Mouse (Mus musculus) erythroblast, adult 5-6 weeks (primary cell): ENCODE measurements around the gene 1700013G24Rik. TPM values are rescaled to one million over a fixed set of nuclear protein-coding genes. Genes with fewer than 3 reads are reported as not detected.

ENCODE experiments used
- ATAC-seq: replicated peaks from 2 replicates; pipeline ENCODE4 v1.8.0; 2016; ENCODE audit warnings: moderate number of reproducible peaks, mild to moderate bottlenecking, moderate TSS enrichment, inconsistent platforms; ENCODE audit not compliant: poor library complexity, low FRiP score, severe bottlenecking
- total RNA-seq, 2 experiments: library from RNA; stranded (forward) in 1 of 2; stranded (reverse) in 1 of 2; fragments of 150-400 nt in 1 of 2; fragments of 200-764, 138-1000 nt in 1 of 2; gene quantifications; 2 replicates each; pipeline versions ENCODE4 v1.2.3 to v1.2.4; 2015 to 2017; ENCODE audit warnings: low replicate concordance in 2 of 2

Gene 1700013G24Rik
- total RNA-seq, 2 experiments from 2014 or later, result not detected

DNA sequence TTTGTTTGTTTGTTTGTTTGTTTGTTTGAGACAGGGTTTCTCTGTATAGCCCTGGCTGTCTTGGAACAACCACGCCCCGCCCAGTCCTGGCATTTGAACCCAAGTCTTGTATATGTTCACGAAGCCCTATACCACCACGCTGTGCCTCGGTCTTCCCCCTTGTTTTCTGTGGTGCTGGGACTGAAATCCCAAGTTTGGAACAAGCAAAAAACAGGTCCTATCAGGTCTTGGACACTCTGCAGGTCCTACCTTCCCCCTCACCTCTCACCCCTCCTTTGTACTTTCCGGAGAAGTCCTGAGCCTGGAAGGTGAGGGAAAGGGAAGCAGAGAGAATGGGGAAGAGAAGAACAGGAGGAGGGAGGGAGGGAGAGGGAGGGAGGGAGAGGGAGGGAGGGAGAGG is 894 bp upstream of the 1700013G24Rik start:
- ATAC-seq, result no peak

DNA sequence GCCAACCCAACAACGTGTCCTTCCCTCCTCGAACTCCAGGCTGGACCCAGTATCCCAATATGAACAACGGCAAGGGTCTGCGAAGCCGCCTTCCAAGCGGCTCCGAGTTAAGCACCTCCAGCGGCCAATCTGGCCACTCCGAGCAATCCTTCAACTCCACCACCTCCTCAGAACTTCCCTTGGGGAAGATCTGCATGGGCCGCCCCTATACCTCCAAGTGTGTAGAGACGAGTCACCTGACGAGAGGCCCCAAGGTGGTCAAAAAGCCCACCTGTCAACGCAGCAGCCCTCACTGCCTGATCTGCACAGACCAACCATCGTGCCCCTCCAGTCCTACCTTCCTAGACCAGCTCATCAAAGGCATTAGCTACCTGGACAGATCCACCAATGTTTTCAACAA is 1.5 kb downstream of the 1700013G24Rik start:
- no peak for ATAC-seq

DNA sequence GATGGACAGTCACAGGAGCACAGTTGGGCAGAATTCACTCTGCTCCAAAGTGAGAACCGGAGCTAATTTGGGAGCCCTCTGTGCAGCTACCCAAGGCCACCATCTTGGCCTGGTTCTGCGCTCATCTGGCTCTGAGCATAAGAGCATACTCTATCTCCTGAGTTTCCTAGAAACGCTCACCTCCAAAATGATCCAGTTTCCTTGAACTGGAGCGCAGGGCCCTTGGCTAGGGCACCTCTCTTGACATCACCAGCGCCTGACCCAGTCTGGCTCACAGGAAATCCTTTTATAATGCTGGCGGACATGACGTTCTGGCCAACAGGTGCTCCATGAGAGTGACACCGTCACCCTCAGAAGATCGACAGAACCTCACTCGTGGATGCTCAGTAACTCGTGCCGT is 3.5 kb downstream of the 1700013G24Rik start:
- no peak for ATAC-seq

DNA sequence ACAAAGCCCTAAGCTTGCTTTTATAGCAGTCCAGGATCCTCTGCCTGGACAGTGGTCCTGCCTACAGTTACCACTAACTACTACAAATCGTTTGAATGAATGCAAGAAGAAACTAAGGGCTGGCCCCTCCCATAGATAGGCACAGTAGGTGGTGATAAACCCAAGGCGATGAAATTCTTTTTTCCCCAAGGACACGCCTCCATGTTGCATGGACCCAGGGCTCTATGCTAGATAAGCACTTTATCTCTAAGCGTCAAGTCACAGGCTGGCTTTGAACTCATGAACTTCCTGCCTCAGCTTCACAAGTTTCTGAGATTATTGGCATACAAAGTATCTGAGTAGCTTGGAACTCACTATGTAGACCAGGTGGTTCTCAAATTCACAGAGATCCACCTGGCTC is 4.2 kb downstream of the 1700013G24Rik start:
- no peak for ATAC-seq

DNA sequence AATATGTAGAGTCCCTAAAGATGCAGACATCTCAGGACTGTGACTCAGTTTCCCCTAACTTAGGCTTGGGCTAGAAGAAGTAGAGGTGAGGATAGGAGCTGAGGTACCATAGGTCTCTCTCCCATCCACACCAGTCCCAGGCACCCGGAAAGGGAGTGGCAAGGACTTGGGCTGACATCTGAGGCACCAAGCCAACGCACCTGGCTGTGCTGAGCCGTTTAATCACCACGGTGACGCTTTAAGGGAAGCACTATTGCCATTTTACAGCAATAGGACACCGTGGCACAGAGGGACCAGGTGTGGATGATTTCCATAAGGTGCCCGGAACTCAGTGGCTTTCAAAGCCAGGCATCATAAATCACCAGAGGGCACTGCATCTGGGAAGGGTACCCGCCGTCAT is 5.2 kb downstream of the 1700013G24Rik start:
- ATAC-seq, result no peak

DNA sequence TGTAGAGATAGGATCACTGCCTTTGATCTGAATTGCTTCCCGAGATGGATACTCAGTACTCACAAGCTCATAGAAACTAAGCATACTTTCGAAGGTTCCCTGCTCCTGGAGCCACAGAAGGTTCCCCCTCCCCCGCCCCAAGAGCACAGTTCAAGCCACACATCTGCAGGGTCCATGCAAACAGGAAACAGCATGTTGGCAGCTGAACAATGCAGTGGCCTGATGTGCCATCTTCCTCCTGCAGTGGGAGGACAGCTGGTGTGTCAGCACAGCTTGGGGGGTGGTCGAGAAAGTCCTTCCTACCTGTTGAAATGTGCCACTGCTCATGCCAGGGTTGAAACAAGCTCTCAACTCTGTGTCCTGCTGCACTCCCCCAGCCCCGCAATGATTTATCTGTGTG is 5.8 kb downstream of the 1700013G24Rik start:
- no peak for ATAC-seq

DNA sequence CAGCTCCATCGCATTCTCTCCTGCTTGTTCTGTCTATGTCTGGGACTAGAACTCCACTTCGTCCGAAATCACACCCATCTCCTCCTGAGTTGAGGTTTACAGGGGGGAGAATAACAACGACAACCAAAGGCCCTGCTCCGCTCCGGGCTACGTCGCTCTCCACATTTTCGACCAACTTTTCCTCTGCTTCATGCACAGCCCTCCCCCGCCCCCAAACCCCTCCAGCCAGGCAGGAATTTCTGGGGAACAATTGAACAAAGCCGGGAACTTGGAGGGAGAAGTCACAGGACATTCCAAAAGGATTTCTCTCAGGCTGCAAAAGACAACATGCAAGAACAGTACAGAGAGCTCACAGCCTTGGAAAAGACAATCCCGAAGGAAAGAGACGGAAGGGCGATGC is 7.6 kb downstream of the 1700013G24Rik start:
- ATAC-seq, result no peak

DNA sequence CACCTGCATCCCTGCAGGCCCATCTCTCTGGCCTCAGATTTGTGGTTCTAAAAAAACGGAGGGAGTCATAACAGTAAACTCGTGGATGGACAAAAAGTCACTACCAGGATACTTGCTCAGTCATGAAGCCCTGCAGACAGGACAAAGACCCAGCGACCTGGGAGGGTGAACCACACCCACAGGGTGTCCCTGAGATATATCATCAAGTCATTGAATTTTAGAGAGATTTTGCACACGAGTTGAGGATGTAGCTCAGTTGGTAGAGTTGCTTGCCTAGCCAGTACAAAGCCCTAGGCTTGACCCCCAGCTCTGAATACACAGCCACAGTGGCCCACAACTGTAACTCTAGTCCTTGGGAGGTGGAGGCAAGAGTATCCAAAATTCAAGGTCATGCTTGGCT is 8.1 kb downstream of the 1700013G24Rik start:
- no peak for ATAC-seq

DNA sequence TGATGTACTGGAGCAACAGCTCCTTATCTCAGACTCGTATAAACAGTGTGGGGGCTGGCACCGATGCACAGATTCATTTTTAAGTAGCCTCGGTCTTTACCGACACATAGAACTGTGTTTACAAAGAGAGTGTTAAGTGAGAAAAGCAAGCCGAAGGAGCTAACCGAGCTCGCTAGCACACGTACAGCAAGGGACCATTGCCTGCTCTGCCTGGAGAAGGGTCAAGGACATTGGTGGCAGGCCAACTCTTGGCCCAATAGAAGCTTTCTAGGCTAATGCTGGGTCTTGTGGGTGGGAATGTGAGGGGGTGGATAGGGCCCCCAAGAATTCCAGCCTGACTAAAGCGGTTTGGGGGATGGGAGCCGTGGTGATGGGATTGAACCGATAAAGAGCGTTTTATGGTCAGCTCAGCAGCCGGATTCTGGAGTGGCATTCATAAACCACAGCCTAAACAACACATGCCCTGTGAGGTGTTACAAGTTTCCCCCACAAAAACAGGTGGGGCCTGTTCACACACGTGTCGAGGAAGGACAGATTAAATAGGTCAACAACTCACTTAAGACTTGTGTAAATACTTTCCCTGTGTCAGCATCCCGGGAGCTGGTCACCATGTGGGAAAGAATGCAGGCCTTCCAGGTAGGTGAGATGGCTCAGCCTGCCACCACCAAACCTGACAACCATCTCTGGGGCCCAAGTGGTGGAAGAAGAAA is 9.1 kb downstream of the 1700013G24Rik start:
- ATAC-seq, result no peak

DNA sequence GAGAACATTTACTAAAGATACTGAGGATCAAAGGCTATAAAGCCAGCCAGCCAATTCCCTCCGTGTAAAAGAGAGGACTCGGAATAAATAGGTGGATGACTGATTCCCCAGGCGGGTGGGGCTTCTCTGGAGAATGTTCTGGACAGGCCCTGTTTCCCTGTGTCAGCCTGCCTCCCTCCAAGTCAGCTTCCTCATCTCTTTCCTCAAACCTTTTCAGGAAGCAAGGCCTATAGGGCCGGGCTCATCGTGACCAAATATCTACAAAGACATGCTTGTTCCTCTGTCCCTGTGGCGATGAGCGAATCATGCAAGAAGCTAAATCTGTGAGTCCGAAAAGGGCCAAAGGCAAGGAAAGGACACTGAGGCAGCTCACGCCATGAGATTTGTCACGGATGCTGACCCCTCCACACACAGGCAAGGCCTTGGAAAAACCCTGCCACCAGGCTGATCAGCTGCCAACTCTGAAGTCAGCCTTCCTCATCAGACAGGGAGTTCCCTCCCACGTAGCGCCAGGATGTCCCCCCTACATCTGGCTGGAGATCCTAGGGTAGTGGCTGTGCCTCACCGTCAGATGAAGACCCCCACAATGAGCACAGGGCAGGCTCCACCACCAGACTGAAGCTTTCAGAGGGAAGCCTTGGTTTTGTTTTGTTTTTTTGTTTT is 12.2 kb downstream of the 1700013G24Rik start:
- no peak for ATAC-seq

DNA sequence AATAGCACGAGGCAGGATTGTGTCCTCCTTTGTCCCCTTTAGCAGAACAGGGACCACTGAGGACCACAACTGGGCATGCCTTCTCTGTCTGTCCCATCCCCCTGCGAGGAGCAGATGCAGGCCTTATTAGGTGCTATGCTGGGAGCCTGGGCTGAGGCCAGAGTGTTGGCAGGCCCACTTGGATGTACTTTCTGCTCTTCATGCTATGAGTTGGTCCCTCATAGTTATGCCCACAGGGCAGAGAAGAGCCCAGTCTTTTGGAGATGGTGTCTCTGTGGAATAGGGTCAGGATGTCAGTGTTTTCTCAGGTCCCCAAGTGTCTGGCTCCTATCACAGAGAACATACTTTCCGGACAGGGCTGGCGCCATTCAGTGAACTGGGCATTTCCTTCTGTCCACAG is 13.9 kb downstream of the 1700013G24Rik start:
- ATAC-seq, result no peak

DNA sequence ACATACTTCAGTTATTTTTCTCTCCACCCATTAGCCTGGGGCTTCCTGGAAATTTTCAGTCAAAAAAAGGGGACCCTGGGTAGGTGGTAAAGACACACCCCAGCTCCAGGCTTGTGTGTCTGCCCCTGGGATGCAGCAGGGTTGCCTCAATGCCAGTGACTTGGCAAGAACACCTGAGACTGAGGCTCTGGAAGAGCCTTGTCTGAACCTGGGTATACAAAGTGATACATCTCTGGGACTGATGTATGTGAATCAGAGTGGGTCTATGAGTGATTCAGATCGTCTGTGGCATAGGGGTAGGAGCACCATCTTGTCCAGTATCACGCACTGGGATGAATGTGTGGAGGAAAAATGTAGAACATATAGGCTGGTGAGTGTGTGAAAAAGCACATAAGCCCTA is 14.4 kb downstream of the 1700013G24Rik start:
- no peak for ATAC-seq

DNA sequence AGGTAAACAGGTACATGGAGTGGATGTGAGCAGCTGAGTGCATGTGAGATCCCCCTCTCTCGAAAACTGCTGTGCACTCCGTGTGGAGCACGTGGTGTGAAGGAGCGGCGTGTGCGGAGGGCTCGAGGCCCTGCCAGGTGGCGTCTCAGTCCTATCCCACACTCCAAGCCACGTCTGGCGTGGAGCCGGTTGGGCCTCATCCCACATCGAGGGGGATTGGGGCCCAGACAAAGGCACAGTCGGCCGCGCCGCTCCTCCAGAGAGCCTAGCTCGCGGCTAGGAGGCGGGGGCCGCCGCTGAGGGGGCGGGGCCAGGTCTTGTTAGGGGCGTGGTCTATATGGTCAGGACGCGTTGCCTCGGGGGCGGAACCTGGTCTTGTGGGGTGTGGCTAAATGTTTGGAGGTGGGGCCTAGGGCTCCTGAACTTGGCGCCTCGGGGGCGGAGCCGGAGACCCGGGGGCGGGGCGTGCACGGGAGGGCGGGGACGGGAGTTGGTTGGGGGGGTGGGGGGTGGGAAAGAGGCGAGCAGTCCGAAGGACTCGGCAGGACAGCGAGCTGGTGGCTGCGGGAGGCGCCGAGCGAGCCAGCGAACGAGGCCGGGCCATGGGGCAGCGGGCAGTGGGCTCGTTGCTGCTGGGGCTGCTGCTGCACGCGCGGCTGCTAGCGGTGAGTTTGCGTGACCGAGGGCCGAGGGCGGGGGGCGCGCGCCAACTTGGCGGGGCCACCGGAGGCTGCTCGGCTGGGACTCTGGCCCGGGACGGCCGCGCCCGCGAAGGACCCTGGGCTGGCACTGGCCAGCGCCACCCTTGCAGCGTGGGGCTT is 15.4 kb downstream of the 1700013G24Rik start, which contains the start of gene Hspg2:
TSS of gene Hspg2 (plus strand) at position 510 of the 821 bp plus-strand sequence.
- peak; percentile 77 for ATAC-seq

DNA sequence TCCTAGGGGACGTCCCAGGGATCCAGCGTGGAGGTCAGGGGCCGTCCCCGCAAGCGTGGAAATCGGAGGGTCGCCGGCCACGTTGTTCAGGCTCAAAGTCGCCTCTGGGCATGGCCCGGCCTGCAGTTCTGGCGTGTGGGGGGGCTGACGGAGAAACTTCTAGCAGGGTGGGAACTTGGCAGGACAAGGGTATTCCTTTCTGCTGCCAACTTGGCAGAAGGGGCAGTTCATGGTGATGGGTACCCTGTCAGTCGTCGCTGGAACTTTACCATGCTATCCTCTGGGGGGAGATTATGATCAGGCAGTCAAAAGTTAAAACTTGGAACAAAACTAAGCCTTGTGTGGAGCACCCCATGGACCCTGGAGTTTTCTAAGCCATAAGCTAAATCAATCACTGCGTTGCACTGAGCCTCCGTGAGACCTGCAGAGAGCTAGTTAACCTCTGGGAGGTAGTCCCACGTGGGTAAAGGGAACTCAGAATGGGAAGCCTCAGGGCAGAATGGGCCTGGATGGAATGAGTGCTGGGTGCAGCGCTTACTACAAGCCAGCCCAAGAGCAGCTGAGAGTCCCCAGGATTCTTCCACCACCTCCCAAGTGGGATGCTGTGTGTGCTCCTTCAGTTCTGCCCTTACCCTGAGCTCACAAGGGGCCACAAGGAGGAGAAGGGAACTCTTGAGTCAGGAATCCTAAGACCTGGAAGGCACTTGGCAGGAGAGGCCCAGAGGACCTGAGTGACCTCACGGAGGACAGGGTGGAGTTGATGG is 16.2 kb downstream of the 1700013G24Rik start:
- no peak for ATAC-seq

DNA sequence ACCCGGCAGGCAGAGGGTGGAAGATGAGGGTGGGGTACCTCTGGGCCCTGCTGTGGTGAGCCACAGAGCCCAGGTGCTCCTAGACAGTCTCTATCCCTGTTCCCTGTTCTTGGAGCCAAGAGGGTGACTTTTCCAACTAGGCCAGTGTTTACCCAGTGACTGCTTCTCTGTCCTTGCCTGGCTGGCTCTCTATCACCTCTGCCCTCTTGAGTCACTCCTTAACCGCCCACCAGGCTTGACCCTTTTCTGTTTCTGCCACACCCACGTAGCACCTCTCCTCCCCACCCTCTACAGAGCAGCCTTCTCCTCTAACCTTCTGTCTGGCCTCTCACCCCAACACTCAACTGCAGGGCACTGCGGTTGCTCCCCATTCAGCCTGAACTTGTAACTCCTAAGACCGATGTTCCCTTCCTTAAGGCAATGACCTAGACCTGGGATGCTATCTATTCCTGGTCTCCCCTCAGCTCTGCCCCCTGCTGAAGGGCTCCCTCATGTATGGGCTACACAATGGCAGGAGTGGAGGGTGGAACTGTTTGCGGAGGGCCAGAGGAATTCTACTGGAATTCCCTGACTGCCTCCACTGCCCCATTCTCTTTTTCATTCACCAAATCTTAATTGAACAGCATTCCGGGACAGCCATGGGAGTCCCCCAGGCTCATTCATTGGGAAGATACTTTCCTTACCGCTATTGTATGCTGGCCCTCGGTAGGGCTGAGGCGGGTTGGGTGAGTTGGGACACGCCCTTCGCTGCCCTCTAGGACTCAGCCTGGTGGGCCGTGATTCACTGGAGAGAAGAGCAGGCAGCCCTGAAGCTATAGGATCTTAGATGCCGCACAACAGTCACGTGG is 17.0 kb downstream of the 1700013G24Rik start:
- no peak for ATAC-seq

DNA sequence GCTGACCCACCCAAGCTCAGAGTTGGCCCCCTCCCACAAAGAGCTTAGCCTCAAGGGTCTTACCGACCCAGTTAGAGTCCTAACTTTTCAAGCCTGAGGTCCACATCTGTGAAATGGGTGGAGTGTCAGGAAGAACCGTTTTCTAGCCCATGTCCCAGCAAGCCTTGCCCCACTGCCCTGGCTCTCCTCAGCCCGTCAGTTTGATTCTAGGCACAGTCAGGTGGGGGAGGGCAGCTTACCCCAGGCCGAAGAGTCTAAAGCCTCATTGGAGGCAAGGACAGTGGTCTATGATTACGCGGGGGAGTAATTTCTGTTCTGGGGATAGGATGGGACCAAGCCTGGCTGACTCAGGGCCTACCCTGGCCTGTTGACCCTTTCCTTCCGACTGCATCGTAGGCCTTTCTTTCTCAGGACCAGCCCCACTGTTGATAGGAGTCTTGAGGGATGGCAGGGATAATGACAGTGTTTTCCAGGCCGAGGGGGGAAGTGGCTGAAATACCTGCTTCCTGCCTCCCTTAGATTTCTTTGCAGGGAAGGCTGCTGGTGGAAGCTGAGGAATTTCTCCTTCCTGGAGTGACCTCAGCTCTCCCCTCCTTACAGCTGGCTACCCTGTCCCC is 17.7 kb downstream of the 1700013G24Rik start:
- ATAC-seq, result no peak

DNA sequence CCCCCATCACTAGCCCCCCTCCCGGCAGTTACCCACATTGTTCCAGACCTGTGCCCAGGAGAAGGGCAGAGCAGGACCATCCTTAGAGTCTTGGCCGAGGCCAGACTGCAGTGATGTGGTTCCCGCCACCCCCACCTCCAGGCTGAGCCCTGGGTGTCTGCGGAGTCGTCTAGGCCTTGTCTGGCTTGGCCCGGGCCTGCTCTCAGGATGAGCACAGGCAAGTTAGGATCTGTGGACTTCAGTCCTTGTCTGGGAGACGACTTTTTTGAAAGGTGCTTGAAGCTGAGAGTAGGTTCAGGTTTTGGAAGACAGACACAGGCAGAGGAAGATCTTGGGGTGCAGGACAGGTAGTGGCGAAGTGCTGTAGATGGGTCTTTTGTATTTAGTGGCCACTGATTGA is 18.2 kb downstream of the 1700013G24Rik start:
- ATAC-seq, result no peak

DNA sequence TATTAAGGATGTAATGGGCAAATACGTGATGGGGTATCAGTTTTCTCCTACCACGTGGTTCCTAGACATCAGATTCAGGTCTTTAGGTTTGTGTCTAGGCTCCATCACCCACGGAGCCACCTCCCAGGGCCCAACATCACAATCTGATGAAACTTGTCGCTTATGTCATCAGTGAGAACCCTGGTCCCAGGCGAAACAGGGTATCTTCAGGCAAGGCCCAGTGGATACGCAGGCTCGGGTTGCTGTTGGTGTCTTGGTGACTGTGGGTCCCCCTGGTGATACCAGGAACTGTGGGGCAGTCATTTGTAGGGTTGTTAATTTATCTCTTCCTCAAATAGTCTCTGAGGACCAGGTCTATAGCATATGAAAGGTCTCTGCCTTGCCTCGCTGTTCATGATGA is 20.2 kb downstream of the 1700013G24Rik start:
- ATAC-seq, result no peak
